Mouse (Mus musculus): ENCODE data around the gene Ndufc2. TPM values are rescaled to one million over a fixed set of nuclear protein-coding genes. Genes with fewer than 3 reads are reported as not detected.

Ndufc2 gene
- total RNA-seq, 2 experiments from 2014 or later = 521 to 565 TPM

DNA sequence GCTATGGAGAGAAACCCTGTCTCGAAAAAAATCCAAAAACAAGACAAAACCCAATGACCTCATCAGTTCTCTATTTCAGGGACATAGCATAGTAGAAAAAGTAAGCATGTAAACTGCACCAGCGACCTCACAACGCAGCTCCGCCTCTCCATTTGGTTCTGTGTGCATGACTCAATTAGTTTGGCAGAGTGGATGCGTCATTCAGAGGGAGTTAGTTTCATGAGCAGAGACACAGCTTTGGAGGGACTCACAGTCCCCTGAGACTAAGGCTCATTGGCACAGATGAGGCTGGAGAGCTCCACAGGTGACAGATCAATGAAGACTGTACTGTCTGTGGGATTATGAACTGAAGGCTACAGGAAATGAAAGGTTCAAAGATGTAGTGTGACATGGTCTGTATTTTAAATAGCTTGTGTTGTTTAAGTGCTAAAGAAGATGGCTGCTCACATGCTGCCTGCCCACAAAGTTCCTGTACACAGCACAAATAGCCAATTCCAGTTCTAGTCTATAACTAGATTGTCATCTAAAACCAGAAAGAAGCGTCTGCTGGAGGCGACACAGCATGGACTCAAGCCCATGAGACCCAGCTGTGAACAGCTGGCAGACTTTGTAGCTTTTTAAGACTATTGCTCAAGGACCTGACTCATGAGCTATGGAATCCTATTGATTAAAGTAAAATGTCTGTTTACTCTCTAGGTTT is 13.5 kb upstream of the Ndufc2 start:
- intact Hi-C loops (cut with DNase I) = loop anchor here (5.0 kb wide), 1 partner anchor 36 kb away; no protein-coding TSS in a partner anchor
- peak; percentile 10 for DNase-seq (ENCODE audit: low spot score)

DNA sequence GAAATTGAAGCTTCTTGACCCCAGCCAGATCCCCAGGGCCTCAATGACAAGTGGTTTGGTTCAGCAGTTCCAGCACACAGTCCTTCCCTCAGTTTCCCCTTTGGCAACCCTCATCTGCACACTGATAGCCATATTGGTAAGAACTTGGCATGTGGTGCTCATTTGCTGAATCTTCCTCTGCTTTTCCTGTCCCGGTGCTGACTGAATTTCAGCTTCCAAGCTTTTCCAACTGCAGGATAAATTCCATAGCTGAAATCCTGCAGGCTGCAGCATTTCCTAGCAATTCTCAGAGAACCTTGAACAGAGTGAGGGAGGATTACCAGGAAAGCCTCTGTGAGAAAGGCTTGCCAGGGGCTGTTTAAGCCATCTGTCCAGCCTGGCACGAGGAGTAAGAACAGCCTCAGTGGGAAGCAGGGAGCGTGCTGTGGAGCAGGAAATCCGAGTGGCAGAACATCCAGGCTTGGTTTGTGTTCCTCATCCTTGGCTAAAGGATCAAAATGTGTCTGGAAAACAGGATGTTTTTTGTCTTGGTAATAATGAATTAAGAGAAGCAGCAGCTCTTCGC is 12.9 kb upstream of the Ndufc2 start:
- intact Hi-C loops (cut with DNase I) = loop anchor here (5.0 kb wide), 1 partner anchor 35 kb away; no protein-coding TSS in a partner anchor
- peak; percentile 40 for DNase-seq (ENCODE audit: low spot score)

DNA sequence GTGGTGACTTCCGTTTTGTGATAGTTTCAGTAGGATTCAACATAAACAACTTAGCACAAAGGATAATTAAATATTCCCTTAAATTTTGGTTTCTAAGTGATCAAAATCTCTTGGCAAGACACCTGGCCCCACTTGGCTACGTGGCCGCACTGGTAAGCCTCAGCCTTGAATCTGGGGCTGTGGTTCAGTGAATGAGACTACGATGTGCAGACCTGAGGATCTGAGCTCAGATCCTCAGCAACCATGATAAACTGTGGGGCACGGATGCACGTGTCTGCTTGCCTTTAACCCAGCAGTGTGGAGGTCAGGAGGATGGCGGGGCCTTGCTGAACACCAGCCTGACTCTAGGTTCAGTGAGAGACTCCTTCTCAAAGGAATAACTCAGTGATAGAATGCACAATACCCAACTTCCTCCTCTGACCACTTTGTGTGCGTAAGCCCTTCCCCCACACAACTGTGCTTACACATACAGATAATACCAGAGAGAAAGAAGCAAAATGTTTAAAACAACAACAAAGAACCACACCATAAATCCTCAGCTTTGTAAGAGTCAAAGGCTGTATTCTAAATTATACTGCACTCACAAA is 12.1 kb upstream of the Ndufc2 start:
- intact Hi-C loops (cut with DNase I) = loop anchor here (5.0 kb wide), 1 partner anchor 35 kb away; no protein-coding TSS in a partner anchor
- no peak for DNase-seq (ENCODE audit: low spot score)

- intact Hi-C loops (cut with DNase I) = loop anchor here (5.0 kb wide), 1 partner anchor 34 kb away; no protein-coding TSS in a partner anchor
- DNase-seq (ENCODE audit: low spot score) = no peak
Observed at GRCm38 (mm10) chr7:97388541-97388940, 11.3 kb upstream of the Ndufc2 start.

- intact Hi-C loops (cut with DNase I) = no loop called here
Observed at GRCm38 (mm10) chr7:97391293-97392078, 8.3 kb upstream of the Ndufc2 start.

GRCm38 (mm10) chr7:97392079-97392445 is 7.7 kb upstream of the Ndufc2 start:
- DNase-seq (ENCODE audit: low spot score) = no peak
- intact Hi-C loops (cut with DNase I) = no loop called here

More at GRCm38 (mm10) chr7:97391293-97392078, 8.3 kb upstream of the Ndufc2 start:
- DNase-seq (ENCODE audit: low spot score) = no peak

GRCm38 (mm10) chr7:97394375-97394774 is 5.4 kb upstream of the Ndufc2 start:
- intact Hi-C loops (cut with DNase I) = no loop called here
- DNase-seq (ENCODE audit: low spot score) = no peak

DNA sequence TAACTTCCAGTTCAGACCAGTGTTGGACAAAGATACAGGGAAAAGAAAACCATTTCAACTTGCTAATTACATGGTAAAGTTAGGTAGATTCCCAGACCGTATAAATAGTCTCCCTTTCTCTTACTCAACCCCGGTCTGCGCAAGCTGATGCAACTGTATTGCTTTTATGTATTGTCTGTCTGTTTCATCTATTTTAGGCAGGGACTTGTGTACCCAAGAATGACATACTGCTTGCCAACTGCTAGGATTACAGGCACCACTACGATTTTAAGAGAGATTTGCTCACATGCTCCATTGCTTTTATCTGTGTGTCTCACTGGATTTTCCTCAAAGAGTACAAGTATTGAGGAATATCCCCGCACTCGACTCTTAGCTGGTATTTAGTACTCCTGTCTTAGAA is 860 bp upstream of the Ndufc2 start:
- no peak for DNase-seq (ENCODE audit: low spot score)
- intact Hi-C loops (cut with DNase I) = no loop called here

DNA sequence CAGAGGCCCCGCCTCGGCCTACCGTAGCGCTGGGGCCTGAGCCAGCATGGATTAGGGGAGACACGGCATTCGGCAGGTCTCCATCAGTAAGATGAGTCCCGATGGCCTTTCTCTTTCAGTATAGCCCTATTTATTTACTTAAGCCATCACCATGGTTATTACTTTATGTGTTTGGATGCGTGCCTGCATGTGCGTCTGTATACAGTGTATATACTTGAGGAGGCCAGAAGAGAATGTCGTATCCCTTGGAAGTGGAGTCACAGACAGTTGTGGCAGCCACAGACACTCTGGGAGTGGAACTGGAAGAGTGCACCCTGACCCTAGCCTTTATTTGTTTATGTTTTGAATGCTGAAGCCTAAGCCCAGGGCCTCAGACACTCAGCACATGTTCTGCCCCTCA is 7.3 kb downstream of the Ndufc2 start:
- DNase-seq (ENCODE audit: low spot score) = no peak
- intact Hi-C loops (cut with DNase I) = no loop called here

- intact Hi-C loops (cut with DNase I) = no loop called here
- no peak for DNase-seq (ENCODE audit: low spot score)
Observed at GRCm38 (mm10) chr7:97411106-97411505, 11.3 kb downstream of the Ndufc2 start.

GRCm38 (mm10) chr7:97411575-97411974 is 11.8 kb downstream of the Ndufc2 start:
- no peak for DNase-seq (ENCODE audit: low spot score)
- intact Hi-C loops (cut with DNase I) = no loop called here

DNA sequence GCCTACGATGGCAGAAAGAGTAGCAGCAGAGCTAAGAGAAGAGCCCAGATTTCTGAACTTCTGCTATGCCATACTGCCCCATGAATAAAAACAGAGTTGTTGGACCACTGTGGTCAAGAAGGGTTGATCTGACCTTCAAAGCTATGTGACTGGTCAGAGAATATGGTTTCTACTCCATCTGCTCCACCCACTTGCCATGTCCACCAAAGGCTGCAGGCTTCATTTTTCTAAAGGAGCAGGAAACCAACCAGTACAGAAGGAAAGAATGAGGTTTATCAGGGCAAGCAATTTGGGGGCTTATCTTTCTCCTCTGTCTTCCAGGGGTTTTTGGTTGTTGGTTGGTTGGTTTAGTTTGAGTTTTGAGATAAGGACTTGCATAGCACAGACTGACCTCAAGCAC is 14.2 kb downstream of the Ndufc2 start:
- intact Hi-C loops (cut with DNase I) = no loop called here
- DNase-seq (ENCODE audit: low spot score) = no peak

- intact Hi-C loops (cut with DNase I) = no loop called here
- DNase-seq (ENCODE audit: low spot score) = no peak
Observed at GRCm38 (mm10) chr7:97414426-97414825, 14.6 kb downstream of the Ndufc2 start.

- no peak for DNase-seq (ENCODE audit: low spot score)
- intact Hi-C loops (cut with DNase I) = no loop called here
Observed at GRCm38 (mm10) chr7:97414915-97415687, 15.3 kb downstream of the Ndufc2 start.

GRCm38 (mm10) chr7:97416473-97416872 is 16.7 kb downstream of the Ndufc2 start:
- DNase-seq (ENCODE audit: low spot score) = no peak
- intact Hi-C loops (cut with DNase I) = loop anchor here (2.0 kb wide), 1 partner anchor 16 kb away; the partner anchor contains the start of gene Ndufc2

DNA sequence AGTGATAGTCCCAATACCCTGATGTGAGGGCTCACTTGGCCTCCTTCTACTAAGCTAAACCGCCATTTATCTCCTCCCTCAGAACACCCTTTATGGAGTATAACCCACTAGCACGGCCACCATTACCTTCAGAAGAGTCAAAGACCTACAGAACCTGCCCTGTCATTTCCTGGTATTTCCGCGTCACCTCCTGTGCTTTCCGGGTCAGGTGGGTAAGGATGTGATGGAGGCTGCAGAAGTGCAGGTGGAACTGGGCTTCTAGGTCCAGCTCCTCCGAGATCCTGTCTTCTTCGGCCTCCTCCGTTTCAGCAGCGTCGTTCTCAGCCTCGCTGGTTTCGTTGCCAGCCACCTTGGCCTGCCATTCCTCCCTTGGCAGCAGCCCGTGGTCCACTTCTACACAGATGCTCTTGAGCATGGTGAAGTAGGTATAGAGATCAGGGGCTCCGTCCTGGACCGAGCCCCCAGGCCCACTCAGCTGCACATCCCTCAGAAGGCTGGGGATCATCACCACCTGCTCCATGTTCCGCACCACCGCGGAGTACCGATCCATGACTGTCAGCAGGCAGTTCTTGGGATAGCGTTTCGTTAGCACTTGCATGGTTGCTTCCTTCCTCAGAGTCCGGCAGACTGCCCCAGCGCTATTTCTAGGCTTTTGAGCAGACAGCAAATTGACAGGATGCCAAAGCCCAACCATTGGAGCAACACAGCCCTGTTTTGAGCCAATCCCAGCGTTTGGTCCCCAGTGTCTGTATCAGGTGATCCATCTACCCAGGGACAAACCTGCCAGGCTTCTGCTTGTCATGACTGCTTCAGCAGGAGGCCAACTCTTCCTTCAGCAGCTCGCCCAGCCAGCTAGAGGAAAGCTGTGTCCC is 17.3 kb downstream of the Ndufc2 start, which contains the start of gene Thrsp:
Gene Thrsp, minus strand, starts transcription at position 825 of the 872 bp plus-strand sequence.
- peak; percentile 72 for DNase-seq (ENCODE audit: low spot score)
- intact Hi-C loops (cut with DNase I) = loop anchor here (2.0 kb wide), 1 partner anchor 16 kb away; the partner anchor contains the start of gene Ndufc2

- peak; percentile 19 for DNase-seq (ENCODE audit: low spot score)
- intact Hi-C loops (cut with DNase I) = no loop called here
Observed at GRCm38 (mm10) chr7:97418717-97419116, 18.9 kb downstream of the Ndufc2 start.

DNA sequence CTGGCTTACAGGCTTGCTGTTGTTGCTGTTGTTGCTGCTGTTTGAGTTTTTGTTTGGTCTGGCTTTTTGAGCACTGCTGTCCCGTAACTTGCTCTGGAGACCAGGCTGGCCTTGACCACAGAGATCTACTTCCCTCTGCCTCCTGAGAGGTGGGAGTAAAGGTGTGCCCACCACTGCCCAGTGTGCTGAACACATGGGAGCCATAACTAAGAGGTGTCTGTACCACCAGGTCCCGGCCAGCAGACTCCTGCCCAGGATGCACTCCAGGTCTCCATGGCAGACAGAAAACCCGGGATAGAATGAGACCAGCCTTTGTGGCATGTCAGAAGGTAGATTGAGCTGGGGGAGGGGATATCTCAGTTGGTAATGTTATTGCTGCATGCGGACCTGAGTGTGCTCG is 19.4 kb downstream of the Ndufc2 start:
- no peak for DNase-seq (ENCODE audit: low spot score)
- intact Hi-C loops (cut with DNase I) = no loop called here
